Mouse (Mus musculus): ENCODE data around the gene Nos3. TPM values are rescaled to one million over a fixed set of nuclear protein-coding genes. Genes with fewer than 3 reads are reported as not detected.

The Nos3 gene
- total and polyA plus RNA-seq, 3 experiments = 0.30 to 0.36 (median 0.31) TPM

DNA sequence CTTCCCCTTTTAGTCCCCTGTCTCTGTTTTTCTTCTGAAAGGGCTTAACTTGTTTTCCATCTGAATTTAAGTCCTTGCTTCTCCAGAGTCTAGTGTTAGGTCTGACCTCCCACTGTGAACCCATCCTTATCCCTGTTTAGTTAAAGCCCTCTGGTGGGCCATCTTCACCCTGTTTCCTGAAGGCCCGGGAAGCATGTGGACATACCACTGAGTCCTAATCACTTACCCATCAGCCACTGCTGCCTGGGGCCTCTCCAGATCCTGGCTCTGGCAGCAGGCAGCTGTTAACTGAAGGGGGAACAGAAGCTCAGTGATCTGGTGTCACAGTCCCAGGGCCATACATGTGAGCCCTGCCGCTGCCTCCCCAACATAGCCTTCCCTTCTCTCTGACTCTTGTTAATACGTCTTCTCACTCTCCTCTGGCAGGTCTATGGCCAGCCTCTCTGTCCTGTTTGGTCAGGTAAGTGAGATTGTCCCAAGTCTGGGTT lies 40.8 kb downstream of the Nos3 start:
- dilution Hi-C loops (cut with MboI; ENCODE audit: extremely low pct_ligation_motif_present, extremely low pct_unique_long_range_greater_than_20kb, low sequenced_read_pairs) = no loop called here
- Histone ChIP-seq H3K4me1 (ENCODE audit: control insufficient read depth in 1 of 2, insufficient read depth in 2 of 2) (peaks cover 0 to 13% of the 10 kb centered on the region in 2 experiments; a peak in 2 of 4 replicates), H3K4me3 (replicated peaks in 1 of 3; ENCODE audit: low read depth in 2 of 3, low read length in 2 of 3, poor library complexity in 1 of 3) (no peak overlapping the region), H3K36me3 (replicated peaks in 1 of 2; ENCODE audit: control insufficient read depth in 1 of 2, insufficient read depth in 1 of 2, low read length in 1 of 2) (peaks cover 63 to 97% of the 10 kb centered on the region in 2 experiments), H3K27me3 (replicated peaks) (no peaks in the 10 kb centered on the region), H3K9me3 (replicated peaks; ENCODE audit: low read length) (no peaks in the 10 kb centered on the region), H3K4me2 (ENCODE audit: insufficient read depth, low read depth, poor library complexity, severe bottlenecking) (no peak overlapping the region), H3K9ac (ENCODE audit: insufficient read depth, low read depth) (no peak overlapping the region), H3K27ac (ENCODE audit: insufficient read depth, low read depth) (no peak overlapping the region), H3K79me2 (replicated peaks; ENCODE audit: control insufficient read depth, extremely low read depth, insufficient read depth, poor library complexity, severe bottlenecking) (no peaks in the 10 kb centered on the region)
- in situ Hi-C loops (cut with MboI; ENCODE audit: low pct_ligation_motif_present, low pct_unique_long_range_greater_than_20kb, low sequenced_read_pairs) = no loop called here
- TF ChIP-seq JUN (IDR thresholded peaks at IDR 0.05; ENCODE audit: insufficient read depth, low read depth, low read length) = no peak
- no peak for TF ChIP-seq ZMIZ1 (IDR thresholded peaks at IDR 0.05; ENCODE audit: low read depth, low read length)
- TF ChIP-seq BHLHE40 (IDR thresholded peaks at IDR 0.05; ENCODE audit: low read depth, low read length) = no peak
- no peak for TF ChIP-seq IRF4 (IDR thresholded peaks at IDR 0.05; ENCODE audit: low read depth, low read length)
- TF ChIP-seq MYC (IDR thresholded peaks at IDR 0.05; ENCODE audit: low read depth, low read length) = no peak
- no peak for TF ChIP-seq CHD1 (IDR thresholded peaks at IDR 0.05; ENCODE audit: low read depth, low read length)
- no peak for TF ChIP-seq NRF1 (IDR thresholded peaks at IDR 0.05; ENCODE audit: low read depth, low read length)
- DNase-seq (ENCODE audit: extremely low read depth) = no peak

GRCm38 (mm10) chr5:24408651-24409050 lies 44.0 kb downstream of the Nos3 start:
- H3K4me1 ChIP-seq (ENCODE audit: control insufficient read depth in 1 of 2, insufficient read depth in 2 of 2) = peaks cover 0 to 13% of the 10 kb centered on the region in 2 experiments; a peak in 2 of 4 replicates
- dilution Hi-C loops (cut with MboI; ENCODE audit: extremely low pct_ligation_motif_present, extremely low pct_unique_long_range_greater_than_20kb, low sequenced_read_pairs) = no loop called here
- TF ChIP-seq JUN (IDR thresholded peaks at IDR 0.05; ENCODE audit: insufficient read depth, low read depth, low read length) (no peak), MAX (IDR thresholded peaks at IDR 0.05; ENCODE audit: low read length) (no peak), POLR2AphosphoS2 (IDR thresholded peaks at IDR 0.05; ENCODE audit: low read depth, low read length) (no peak), SIN3A (IDR thresholded peaks at IDR 0.05; ENCODE audit: low read length) (no peak), MAFK (IDR thresholded peaks at IDR 0.05; ENCODE audit: insufficient replicate concordance, low read length) (no peak)
- H3K27me3 ChIP-seq (replicated peaks) = no peaks in the 10 kb centered on the region
- H3K4me2 ChIP-seq (ENCODE audit: insufficient read depth, low read depth, poor library complexity, severe bottlenecking) = no peak overlapping the region
- no peak overlapping the region for H3K4me3 ChIP-seq (replicated peaks in 1 of 3; ENCODE audit: low read depth in 2 of 3, low read length in 2 of 3, poor library complexity in 1 of 3)
- H3K27ac ChIP-seq (ENCODE audit: insufficient read depth, low read depth) = no peak overlapping the region
- DNase-seq (ENCODE audit: extremely low read depth) = no peak
- H3K36me3 ChIP-seq (replicated peaks in 1 of 2; ENCODE audit: control insufficient read depth in 1 of 2, insufficient read depth in 1 of 2, low read length in 1 of 2) = peaks cover 38 to 74% of the 10 kb centered on the region in 2 experiments
- no peak overlapping the region for H3K9ac ChIP-seq (ENCODE audit: insufficient read depth, low read depth)
- in situ Hi-C loops (cut with MboI; ENCODE audit: low pct_ligation_motif_present, low pct_unique_long_range_greater_than_20kb, low sequenced_read_pairs) = no loop called here
- no peaks in the 10 kb centered on the region for H3K9me3 ChIP-seq (replicated peaks; ENCODE audit: low read length)
- H3K79me2 ChIP-seq (replicated peaks; ENCODE audit: control insufficient read depth, extremely low read depth, insufficient read depth, poor library complexity, severe bottlenecking) = no peaks in the 10 kb centered on the region

DNA sequence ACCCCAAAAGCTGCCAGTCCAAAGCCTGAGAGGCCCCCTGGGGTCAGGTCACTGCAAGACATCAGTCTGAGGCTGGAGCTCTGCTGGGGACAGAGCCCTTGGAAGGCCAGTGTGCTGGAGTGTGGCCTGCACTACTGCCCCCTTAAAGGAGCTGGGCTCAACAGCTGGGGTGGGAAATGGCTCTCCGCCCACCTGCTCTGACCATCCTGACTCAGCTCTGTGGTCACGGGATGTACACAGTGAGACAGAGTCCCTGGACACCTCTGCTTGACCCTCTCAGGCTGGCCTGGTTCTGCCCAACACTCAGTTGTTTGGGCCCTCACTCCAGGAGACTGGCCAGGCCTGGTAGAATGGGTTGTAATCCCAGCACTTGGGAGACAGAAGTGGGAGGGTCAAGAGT lies 44.9 kb downstream of the Nos3 start:
- H3K9ac ChIP-seq (ENCODE audit: insufficient read depth, low read depth) = no peak overlapping the region
- no peaks in the 10 kb centered on the region for H3K79me2 ChIP-seq (replicated peaks; ENCODE audit: control insufficient read depth, extremely low read depth, insufficient read depth, poor library complexity, severe bottlenecking)
- H3K4me3 ChIP-seq (replicated peaks in 1 of 3; ENCODE audit: low read depth in 2 of 3, low read length in 2 of 3, poor library complexity in 1 of 3) = no peak overlapping the region
- DNase-seq (ENCODE audit: extremely low read depth) = no peak
- in situ Hi-C loops (cut with MboI; ENCODE audit: low pct_ligation_motif_present, low pct_unique_long_range_greater_than_20kb, low sequenced_read_pairs) (no loop called here), dilution Hi-C loops (cut with MboI; ENCODE audit: extremely low pct_ligation_motif_present, extremely low pct_unique_long_range_greater_than_20kb, low sequenced_read_pairs) (no loop called here)
- H3K4me1 ChIP-seq (ENCODE audit: control insufficient read depth in 1 of 2, insufficient read depth in 2 of 2) = peaks cover 0 to 11% of the 10 kb centered on the region in 2 experiments; a peak in 2 of 4 replicates
- TF ChIP-seq GABPA (IDR thresholded peaks at IDR 0.05; ENCODE audit: insufficient replicate concordance, low read depth, low read length) = no peak
- no peak for TF ChIP-seq ZMIZ1 (IDR thresholded peaks at IDR 0.05; ENCODE audit: low read depth, low read length)
- no peak for TF ChIP-seq MEF2A (IDR thresholded peaks at IDR 0.05; ENCODE audit: borderline replicate concordance, low read depth, low read length)
- TF ChIP-seq UBTF (IDR thresholded peaks at IDR 0.05; ENCODE audit: low read depth, low read length) = no peak
- no peak for TF ChIP-seq POLR2AphosphoS2 (IDR thresholded peaks at IDR 0.05; ENCODE audit: low read depth, low read length)
- no peak for TF ChIP-seq BHLHE40 (IDR thresholded peaks at IDR 0.05; ENCODE audit: low read depth, low read length)
- no peak for TF ChIP-seq TBP (conservative IDR thresholded peaks at IDR 0.05; ENCODE audit: low read depth, low read length)
- TF ChIP-seq MAX (IDR thresholded peaks at IDR 0.05; ENCODE audit: low read length) = no peak
- TF ChIP-seq SIN3A (IDR thresholded peaks at IDR 0.05; ENCODE audit: low read length) = no peak
- TF ChIP-seq SMC3 (IDR thresholded peaks at IDR 0.05; ENCODE audit: low read depth, low read length) = no peak
- TF ChIP-seq CTCF (conservative IDR thresholded peaks at IDR 0.05 in 1 of 2, IDR thresholded peaks at IDR 0.05 in 1 of 2; ENCODE audit: low read depth in 2 of 2, low read length in 2 of 2) = no peak
- no peak for TF ChIP-seq RAD21 (IDR thresholded peaks at IDR 0.05; ENCODE audit: low read depth, low read length)
- no peak overlapping the region for H3K4me2 ChIP-seq (ENCODE audit: insufficient read depth, low read depth, poor library complexity, severe bottlenecking)
- no peaks in the 10 kb centered on the region for H3K9me3 ChIP-seq (replicated peaks; ENCODE audit: low read length)
- no peak overlapping the region for H3K27ac ChIP-seq (ENCODE audit: insufficient read depth, low read depth)
- peaks cover 34 to 73% of the 10 kb centered on the region in 2 experiments for H3K36me3 ChIP-seq (replicated peaks in 1 of 2; ENCODE audit: control insufficient read depth in 1 of 2, insufficient read depth in 1 of 2, low read length in 1 of 2)
- no peaks in the 10 kb centered on the region for H3K27me3 ChIP-seq (replicated peaks)

All from CH12.LX (cell line).